Mouse (Mus musculus) T-helper 17 cell (primary cell): ENCODE measurements around the gene Blcap.

Source experiments
- in situ Hi-C, 2 experiments: fragments of 300-600 bp; cut with MboI, MseI; formaldehyde crosslinking; loops; 1 replicate in 1 of 2; 2 replicates in 1 of 2; pipeline ENCODE4 v1.15.1; 2025; ENCODE audit warnings: high pct_unique_total_duplicates in 2 of 2

Gene Blcap

GRCm38 (mm10) chr2:157522556-157522955 lies 48.5 kb downstream of the Blcap start:
- in situ Hi-C loops, result no loop called here

GRCm38 (mm10) chr2:157520496-157520895 lies 50.6 kb downstream of the Blcap start:
- in situ Hi-C loops, result no loop called here

DNA sequence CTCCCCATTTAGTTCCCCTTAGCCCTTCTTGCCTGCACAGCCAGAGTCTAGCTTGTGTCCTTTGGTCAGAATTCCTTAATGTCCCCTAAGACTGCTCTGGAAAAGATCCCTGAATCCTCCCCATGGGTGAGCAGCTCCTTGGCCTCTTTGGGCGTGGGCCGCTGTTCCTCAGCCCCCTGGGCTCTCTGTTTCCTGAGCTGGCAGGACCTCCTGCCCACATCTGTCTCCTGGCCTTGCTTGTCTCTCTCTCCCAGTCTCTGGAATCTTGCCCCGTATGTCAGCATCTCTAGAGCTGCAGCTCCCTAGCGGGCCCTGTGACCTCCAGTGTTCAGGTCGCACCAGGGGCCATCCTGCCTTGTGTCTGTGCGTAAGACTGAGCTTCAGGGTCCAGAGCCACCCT lies 51.6 kb downstream of the Blcap start:
- in situ Hi-C loops, result no loop called here

- in situ Hi-C loops, result no loop called here
Observed at GRCm38 (mm10) chr2:157518451-157518850, 52.6 kb downstream of the Blcap start.

GRCm38 (mm10) chr2:157517526-157517925 lies 53.5 kb downstream of the Blcap start:
- in situ Hi-C loops, result no loop called here

DNA sequence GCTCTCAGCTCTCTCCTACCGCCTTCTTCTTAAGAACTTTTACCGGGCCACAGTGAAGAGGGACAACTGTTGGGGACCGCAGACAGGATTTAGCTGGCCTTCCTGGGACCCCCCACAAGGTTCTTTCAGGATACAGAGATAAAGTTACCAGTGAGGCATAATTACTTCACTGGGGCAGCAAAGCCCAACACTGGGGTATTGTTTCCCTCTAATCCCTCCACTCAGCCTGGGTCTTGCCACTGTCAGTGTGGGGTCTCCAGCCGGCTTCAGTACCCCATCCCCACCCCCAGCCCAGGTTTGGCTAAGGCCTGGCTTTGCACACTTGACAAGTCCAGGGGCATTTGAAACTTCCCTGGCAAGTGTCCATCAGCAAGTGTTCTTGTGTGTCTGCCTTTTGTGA lies 56.7 kb downstream of the Blcap start:
- in situ Hi-C loops, result no loop called here

DNA sequence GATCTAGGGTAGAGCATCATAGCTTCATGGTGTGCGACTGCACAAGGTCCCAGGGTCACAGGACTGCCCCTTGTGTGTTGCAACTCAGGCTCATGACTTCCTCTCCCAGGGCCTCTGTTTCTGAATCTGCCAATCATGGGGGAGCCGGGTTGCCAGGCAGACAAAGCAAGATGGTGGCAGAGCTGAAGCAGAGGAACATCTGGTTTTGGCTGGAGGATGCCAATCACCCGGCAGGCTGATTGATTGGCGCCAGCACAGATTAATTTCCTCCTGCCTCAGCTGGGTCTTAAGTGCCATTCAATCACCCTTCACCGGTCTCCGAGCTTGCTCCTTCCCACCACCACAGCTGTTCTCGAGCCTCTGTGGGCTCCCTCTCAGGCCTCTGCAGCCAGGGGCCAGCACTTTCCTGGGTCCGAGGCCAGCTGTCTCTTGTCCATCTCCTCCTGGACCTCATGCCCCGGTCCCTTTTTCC lies 57.3 kb downstream of the Blcap start:
- in situ Hi-C loops, result no loop called here

DNA sequence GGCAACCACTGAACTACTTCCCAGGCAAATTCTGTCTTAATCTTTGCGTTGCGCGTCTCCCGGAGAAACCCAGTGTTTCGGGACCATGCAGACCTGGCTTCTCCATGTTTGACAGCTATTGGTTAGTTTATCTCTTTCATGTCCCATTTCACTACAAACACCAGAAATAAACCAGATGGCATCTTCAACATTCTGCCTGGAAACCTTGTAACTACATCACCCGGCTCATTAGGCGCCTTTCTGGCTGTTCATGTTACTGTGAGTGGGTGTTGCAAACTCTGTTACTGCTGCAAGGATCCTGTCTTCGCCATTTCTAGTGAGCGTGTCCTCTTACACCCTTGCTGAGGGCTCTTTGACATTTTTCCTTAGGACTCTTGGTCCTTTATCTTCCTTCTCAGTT lies 58.2 kb downstream of the Blcap start:
- in situ Hi-C loops, result no loop called here

- in situ Hi-C loops, result no loop called here
Observed at GRCm38 (mm10) chr2:157510031-157510430, 61.0 kb downstream of the Blcap start.

DNA sequence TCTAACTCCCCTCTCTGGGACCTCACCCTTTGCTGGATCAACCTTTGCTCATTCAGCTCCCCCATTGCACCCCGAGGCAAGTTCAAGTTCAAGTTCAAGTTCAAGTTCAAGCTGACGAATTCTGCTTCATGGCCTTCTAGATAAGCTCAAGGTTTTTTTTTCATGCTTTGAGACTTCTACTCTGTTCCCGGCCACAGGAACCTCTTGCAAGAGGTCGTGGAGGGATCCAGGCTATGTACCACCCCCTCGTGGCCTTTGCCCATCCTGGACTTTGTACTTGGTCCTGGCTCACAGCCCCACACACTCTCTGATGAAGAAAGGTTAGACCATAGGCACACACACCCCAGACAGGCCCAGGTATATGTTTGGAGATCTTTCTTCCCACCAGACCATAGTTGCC lies 61.9 kb downstream of the Blcap start:
- in situ Hi-C loops, result no loop called here

DNA sequence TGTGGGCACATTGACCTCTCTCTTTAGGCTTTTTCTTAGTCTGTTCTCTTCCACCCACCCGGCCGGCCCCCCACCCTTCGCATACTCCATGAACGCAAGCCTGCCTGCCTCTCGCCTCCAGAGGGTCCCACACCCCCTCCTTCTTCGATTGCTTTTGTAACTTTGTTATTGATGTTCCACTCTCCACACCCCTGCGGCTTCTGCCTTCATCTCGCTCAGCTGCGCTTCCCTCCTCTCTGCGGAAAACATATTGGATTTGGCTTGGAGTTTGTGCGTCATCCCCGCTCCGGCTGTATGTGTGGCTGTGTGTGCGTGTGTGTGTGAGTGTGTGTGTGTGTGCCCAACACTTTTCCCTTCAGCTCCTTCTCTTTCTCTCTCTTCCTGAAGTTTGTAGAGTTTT lies 64.3 kb downstream of the Blcap start:
- in situ Hi-C loops, result no loop called here
